Mouse (Mus musculus) kidney, postnatal 36 days (tissue): ENCODE measurements at regions not wholly inside any gene's neighbourhood (a gene's known extent, or its start where the extent isn't known, plus 50 kb on each side); places are given as distances from the start of the nearest gene placed in this dataset.

Experiments used
- DNase-seq, 2 experiments: peaks; one replicate each; pipeline ENCODE4 v3.0.0; 2021 to 2022; ENCODE audit warnings: mixed read lengths in 2 of 2

DNA sequence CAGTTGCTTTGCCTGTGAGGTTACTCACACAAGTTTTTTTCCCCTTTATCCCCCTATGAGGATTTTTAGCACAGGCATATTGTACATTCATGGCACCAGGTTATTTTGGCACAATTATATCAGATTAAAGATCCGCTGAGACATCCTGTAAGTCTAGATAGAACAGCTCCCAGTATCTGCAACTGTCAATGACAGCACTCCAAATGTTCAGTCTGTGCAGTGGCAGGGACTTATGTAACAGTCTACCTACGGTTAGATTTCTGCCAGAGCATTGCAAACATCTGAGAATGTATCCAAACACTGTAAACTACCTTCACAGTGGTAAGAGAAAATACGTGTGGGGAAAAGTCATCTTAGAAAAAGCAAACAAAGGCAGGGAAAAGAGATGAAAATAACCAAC, 163.5 kb upstream of the Kcnh7 start:
- no peak for DNase-seq

- DNase-seq, result no peak
Measured at GRCm38 (mm10) chr2:63326750-63327149, 142.7 kb upstream of the Kcnh7 start.

DNA sequence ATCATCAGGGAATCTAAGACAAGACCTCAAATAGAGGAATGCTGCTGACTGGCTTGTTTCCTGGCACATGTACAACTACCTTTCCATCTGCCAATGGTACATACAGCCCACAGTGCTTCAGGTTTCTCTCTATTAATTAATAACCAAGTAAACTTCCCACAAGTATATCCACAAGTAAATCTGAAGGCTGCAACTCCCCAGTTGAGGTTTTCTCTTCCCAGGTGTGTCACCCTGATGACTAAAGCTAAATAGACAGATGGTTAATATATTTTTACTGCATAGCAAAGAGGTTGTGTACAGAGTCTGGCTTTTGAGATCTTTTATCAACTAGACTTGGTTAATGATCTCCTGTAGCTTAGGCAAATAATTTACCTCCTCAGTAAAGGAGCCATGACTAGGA, 96.8 kb upstream of the Kcnh7 start:
- peak; percentile 11 to 25 for DNase-seq

DNA sequence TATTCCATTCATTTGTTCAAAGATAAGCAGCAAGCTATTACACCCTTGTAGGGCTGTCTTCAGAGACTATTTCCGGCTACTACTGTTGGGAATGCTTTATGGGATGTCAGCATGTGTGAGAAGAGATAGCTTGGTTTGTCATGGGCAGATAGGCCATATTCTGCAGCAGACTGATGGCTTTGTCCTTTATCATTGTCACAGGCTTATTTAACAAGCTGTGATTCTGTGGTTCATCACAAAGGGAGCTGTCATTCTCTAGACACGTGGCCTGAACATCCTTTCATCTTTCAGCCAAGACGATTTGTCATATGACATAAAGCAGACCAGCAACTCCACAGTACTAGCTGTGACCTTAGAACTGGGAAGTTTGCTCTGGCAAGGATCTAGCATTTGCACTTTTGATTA, 89.7 kb upstream of the Kcnh7 start:
- no peak for DNase-seq

GRCm38 (mm10) chr2:63246091-63246612, 62.1 kb upstream of the Kcnh7 start:
- DNase-seq, result no peak

DNA sequence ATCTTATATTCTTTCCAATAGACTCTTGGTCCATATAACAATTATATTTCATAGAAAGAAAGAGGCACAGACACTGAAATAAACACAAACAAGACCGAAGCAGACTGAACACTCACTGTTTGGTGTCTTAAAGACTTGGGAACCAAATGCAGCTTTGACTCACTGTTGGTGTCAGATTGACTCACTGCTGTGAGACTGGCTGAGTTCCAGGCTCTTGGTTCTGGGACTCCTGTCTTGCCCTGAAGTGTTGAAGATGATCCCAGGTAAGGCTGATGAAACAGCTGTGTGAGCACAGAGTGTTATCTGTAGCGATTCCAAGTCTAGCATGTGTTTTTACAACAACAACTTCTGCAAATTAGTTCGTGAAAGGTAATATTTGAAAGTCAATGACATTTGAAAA, 55.2 kb upstream of the Kcnh7 start:
- no peak for DNase-seq
